Comparison of ENCODE assay signal across 11 mouse cellular contexts in genomic region chr6:11594936-11595335, GRCm38 (mm10).
DNase-seq lines count a peak whose midpoint lies in the region; ATAC-seq lines count a peak whose summit lies in the region.
"Had no signal": no experiment of that assay in that cellular context is flagged by ENCODE, and none has a peak within 500 bp of the region (broad histone marks: within the 10 kb centered on the region; RNA-seq: fewer than 3 reads in every experiment).

No protein-coding gene starts in this region.

- peak; percentile 72 for DNase-seq in left cerebral cortex, postnatal 4 days
- DNase-seq in left cerebral cortex, postnatal 36 days (ENCODE audit: low spot score in 2 of 2), result no peak
- peak; percentile 42 to 52 for DNase-seq in adrenal gland, postnatal 36 days
- DNase-seq in urinary bladder, postnatal 4 days (ENCODE audit: low spot score in 2 of 2), result no peak
- DNase-seq in frontal cortex, postnatal 14 days (ENCODE audit: low spot score in 2 of 2), result no peak
- DNase-seq: gastrocnemius, postnatal 10 days; lung, postnatal 14 days had no signal

- no peak overlapping the region for H3K4me2 ChIP-seq in forebrain, embryonic 15.5 days (replicated peaks)
- H3K4me2 ChIP-seq in forebrain, embryonic 13.5 days, result no peak overlapping the region
- no peak overlapping the region for H3K4me2 ChIP-seq in midbrain, embryonic 12.5 days (replicated peaks)
- H3K4me2 ChIP-seq: kidney, embryonic 15.5 days had no signal

- intact Hi-C loops in left cerebral cortex, postnatal 4 days (cut with DNase I), result no loop called here
- intact Hi-C loops in left cerebral cortex, postnatal 36 days (cut with DNase I), result no loop called here

- no peak overlapping the region for H3K27ac ChIP-seq in forebrain, embryonic 15.5 days (replicated peaks)
- no peak overlapping the region for H3K27ac ChIP-seq in forebrain, embryonic 13.5 days
- H3K27ac ChIP-seq in midbrain, embryonic 12.5 days (replicated peaks), result no peak overlapping the region

- 18% methylated on average over 2 of the region's 2 CpGs for WGBS in forebrain, embryonic 15.5 days
- WGBS in forebrain, embryonic 13.5 days, result 38% methylated on average over 2 of the region's 2 CpGs
- WGBS in midbrain, embryonic 12.5 days, result 44% methylated on average over 2 of the region's 2 CpGs

- H3K27me3 ChIP-seq in forebrain, embryonic 15.5 days, result no peaks in the 10 kb centered on the region
- no peaks in the 10 kb centered on the region for H3K27me3 ChIP-seq in forebrain, embryonic 13.5 days
- H3K27me3 ChIP-seq in midbrain, embryonic 12.5 days, result no peaks in the 10 kb centered on the region
- H3K27me3 ChIP-seq: kidney, embryonic 15.5 days had no signal

- no peaks in the 10 kb centered on the region for H3K36me3 ChIP-seq in forebrain, embryonic 15.5 days
- no peaks in the 10 kb centered on the region for H3K36me3 ChIP-seq in forebrain, embryonic 13.5 days (ENCODE audit: poor library complexity, severe bottlenecking)
- H3K36me3 ChIP-seq in midbrain, embryonic 12.5 days, result no peaks in the 10 kb centered on the region
- H3K36me3 ChIP-seq: kidney, embryonic 15.5 days had no signal

- no peak overlapping the region for H3K9ac ChIP-seq in forebrain, embryonic 15.5 days (replicated peaks)
- no peak overlapping the region for H3K9ac ChIP-seq in forebrain, embryonic 13.5 days
- H3K9ac ChIP-seq in midbrain, embryonic 12.5 days (replicated peaks), result no peak overlapping the region
- H3K9ac ChIP-seq: kidney, embryonic 15.5 days had no signal

- H3K4me3 ChIP-seq in forebrain, embryonic 15.5 days, result no peak overlapping the region
- no peak overlapping the region for H3K4me3 ChIP-seq in forebrain, embryonic 13.5 days
- H3K4me3 ChIP-seq in midbrain, embryonic 12.5 days, result no peak overlapping the region
- H3K4me3 ChIP-seq: kidney, embryonic 15.5 days had no signal

- peak; percentile 57; the same call in 1 of the 2 replicates for ATAC-seq in forebrain, embryonic 15.5 days (replicated peaks)
- ATAC-seq in forebrain, embryonic 13.5 days, result no peak
- 0 out of 2 replicates have a peak, but pooled peaks have one; percentile 16 for ATAC-seq in midbrain, embryonic 12.5 days (ENCODE audit: low FRiP score, low read depth)

- H3K9me3 ChIP-seq in forebrain, embryonic 15.5 days, result no peaks in the 10 kb centered on the region
- no peaks in the 10 kb centered on the region for H3K9me3 ChIP-seq in forebrain, embryonic 13.5 days (replicated peaks)
- no peaks in the 10 kb centered on the region for H3K9me3 ChIP-seq in midbrain, embryonic 12.5 days
- H3K9me3 ChIP-seq: kidney, embryonic 15.5 days had no signal

- peaks cover 8% of the 10 kb centered on the region for H3K4me1 ChIP-seq in forebrain, embryonic 15.5 days
- 0 out of 2 replicates have a peak, but pooled peaks cover 3% of the 10 kb centered on the region for H3K4me1 ChIP-seq in forebrain, embryonic 13.5 days
- H3K4me1 ChIP-seq in midbrain, embryonic 12.5 days, result no peaks in the 10 kb centered on the region

Comparison
In these comparisons a context has a peak if more than half of its experiments do, and no peak if none do; other contexts are left out.
1. DNase-seq: peak in left cerebral cortex, postnatal 4 days (single experiment) and adrenal gland, postnatal 36 days (2 of 2); none in left cerebral cortex, postnatal 36 days (0 of 2), urinary bladder, postnatal 4 days (0 of 2) and frontal cortex, postnatal 14 days (0 of 2).